Mouse (Mus musculus) CH12.LX (cell line): ENCODE data around the gene Gusb. TPM values are rescaled to one million over a fixed set of nuclear protein-coding genes. Genes with fewer than 3 reads are reported as not detected.

Experiments used
- DNase-seq: peaks from one replicate; pipeline ENCODE4 v3.0.0-alpha.2; 2013; ENCODE audit errors: extremely low read depth
- H3K27ac ChIP-seq: 2 replicates; pipeline ENCODE4 v1.5.1; 2012; ENCODE audit warnings: low read depth, mild to moderate bottlenecking, control low read depth, moderate library complexity; ENCODE audit not compliant: insufficient read depth
- H3K27me3 ChIP-seq: replicated peaks from 2 replicates; pipeline ENCODE3; 2012; ENCODE audit warnings: inconsistent platforms
- H3K36me3 ChIP-seq, 2 experiments: replicated peaks in 1 of 2; 2 replicates each; pipeline versions ENCODE3 to v1.6.1; 2012; ENCODE audit warnings: inconsistent platforms in 1 of 2, low read length in 1 of 2, mild to moderate bottlenecking in 1 of 2, mixed read lengths in 1 of 2, moderate library complexity in 1 of 2; ENCODE audit not compliant: control insufficient read depth in 1 of 2, insufficient read depth in 1 of 2
- H3K4me1 ChIP-seq, 2 experiments: 2 replicates each; pipeline ENCODE4 v1.6.1; 2012; ENCODE audit warnings: inconsistent platforms in 1 of 2, moderate library complexity in 1 of 2; ENCODE audit not compliant: insufficient read depth in 2 of 2, control insufficient read depth in 1 of 2
- H3K4me2 ChIP-seq: 2 replicates; pipeline ENCODE4 v1.6.1; 2012; ENCODE audit warnings: low read depth, mild to moderate bottlenecking, control low read depth; ENCODE audit not compliant: poor library complexity, insufficient read depth, severe bottlenecking
- H3K4me3 ChIP-seq, 3 experiments: fragments of 150-350 bp in 1 of 3; sonication (generic) in 1 of 3; replicated peaks in 1 of 3; 2 replicates each; pipeline versions ENCODE3 to v1.5.1; 2011 to 2012; ENCODE audit warnings: low read depth in 2 of 3, low read length in 2 of 3, mild to moderate bottlenecking in 2 of 3, moderate library complexity in 2 of 3, control low read depth in 1 of 3, improper control_type of control experiment in 1 of 3, inconsistent platforms in 1 of 3, mixed read lengths in 1 of 3; ENCODE audit not compliant: poor library complexity in 1 of 3
- H3K79me2 ChIP-seq: replicated peaks from 2 replicates; pipeline ENCODE4 v1.6.1; 2012; ENCODE audit warnings: mild to moderate bottlenecking, moderate library complexity; ENCODE audit not compliant: control insufficient read depth, poor library complexity, insufficient read depth, severe bottlenecking; ENCODE audit errors: extremely low read depth
- H3K9ac ChIP-seq: 2 replicates; pipeline ENCODE4 v1.6.1; 2012; ENCODE audit warnings: low read depth, mild to moderate bottlenecking, control low read depth, moderate library complexity; ENCODE audit not compliant: insufficient read depth
- H3K9me3 ChIP-seq: replicated peaks from 2 replicates; pipeline ENCODE3; 2012; ENCODE audit warnings: low read length, inconsistent platforms, mixed read lengths
- BHLHE40 ChIP-seq: IDR thresholded peaks from 2 replicates; pipeline ENCODE4 v1.6.1; 2011; ENCODE audit warnings: mild to moderate bottlenecking, low read depth, low read length, improper control_type of control experiment
- CHD1 ChIP-seq: IDR thresholded peaks from 2 replicates; pipeline ENCODE4 v1.6.1; 2012; ENCODE audit warnings: low read depth, low read length, improper control_type of control experiment, inconsistent platforms
- CHD2 ChIP-seq: IDR thresholded peaks from 2 replicates; pipeline ENCODE4 v1.6.1; 2011; ENCODE audit warnings: low read length, improper control_type of control experiment
- CTCF ChIP-seq, 2 experiments: IDR thresholded peaks in 1 of 2; conservative IDR thresholded peaks in 1 of 2; 2 replicates each; pipeline ENCODE4 v1.5.1; 2011 to 2012; ENCODE audit warnings: low read depth in 2 of 2, low read length in 2 of 2, improper control_type of control experiment in 1 of 2, inconsistent platforms in 1 of 2, mild to moderate bottlenecking in 1 of 2, moderate library complexity in 1 of 2
- E2F4 ChIP-seq: IDR thresholded peaks from 2 replicates; pipeline ENCODE4 v1.6.1; 2011; ENCODE audit warnings: low read depth, low read length, improper control_type of control experiment; ENCODE audit not compliant: insufficient replicate concordance
- ELF1 ChIP-seq: IDR thresholded peaks from 2 replicates; pipeline ENCODE4 v1.6.1; 2014; ENCODE audit warnings: low read depth, mild to moderate bottlenecking, inconsistent platforms, low read length, improper control_type of control experiment
- EP300 ChIP-seq: IDR thresholded peaks from 2 replicates; pipeline ENCODE4 v1.6.1; 2011; ENCODE audit warnings: low read length, improper control_type of control experiment
- HCFC1 ChIP-seq: IDR thresholded peaks from 2 replicates; pipeline ENCODE4 v1.6.1; 2012; ENCODE audit warnings: low read depth, mild to moderate bottlenecking, inconsistent platforms, low read length, improper control_type of control experiment
- IRF4 ChIP-seq: IDR thresholded peaks from 2 replicates; pipeline ENCODE4 v1.6.1; 2014; ENCODE audit warnings: low read depth, mild to moderate bottlenecking, inconsistent platforms, low read length, improper control_type of control experiment
- JUN ChIP-seq: IDR thresholded peaks from 2 replicates; pipeline ENCODE4 v1.6.1; 2011; ENCODE audit warnings: low read depth, mild to moderate bottlenecking, low read length, improper control_type of control experiment, moderate library complexity; ENCODE audit not compliant: insufficient read depth
- JUND ChIP-seq: conservative IDR thresholded peaks from 2 replicates; pipeline ENCODE4 v1.6.1; 2011; ENCODE audit warnings: low read depth, low read length, improper control_type of control experiment
- KAT2A ChIP-seq: IDR thresholded peaks from 2 replicates; pipeline ENCODE4 v1.6.1; 2012; ENCODE audit warnings: low read length, improper control_type of control experiment, inconsistent platforms; ENCODE audit not compliant: insufficient replicate concordance
- MAFK ChIP-seq: IDR thresholded peaks from 2 replicates; pipeline ENCODE4 v1.6.1; 2011; ENCODE audit warnings: low read length, improper control_type of control experiment; ENCODE audit not compliant: insufficient replicate concordance
- MAX ChIP-seq: IDR thresholded peaks from 2 replicates; pipeline ENCODE4 v1.6.1; 2011; ENCODE audit warnings: low read length, improper control_type of control experiment
- MAZ ChIP-seq: IDR thresholded peaks from 2 replicates; pipeline ENCODE4 v1.6.1; 2012; ENCODE audit warnings: low read depth, mild to moderate bottlenecking, inconsistent platforms, low read length, improper control_type of control experiment, moderate library complexity
- MEF2A ChIP-seq: IDR thresholded peaks from 2 replicates; pipeline ENCODE4 v1.6.1; 2014; ENCODE audit warnings: low read depth, mild to moderate bottlenecking, inconsistent platforms, low read length, improper control_type of control experiment, borderline replicate concordance
- MXI1 ChIP-seq: IDR thresholded peaks from 2 replicates; pipeline ENCODE4 v1.6.1; 2011; ENCODE audit warnings: mild to moderate bottlenecking, low read depth, low read length, improper control_type of control experiment
- MYC ChIP-seq: IDR thresholded peaks from 2 replicates; pipeline ENCODE4 v1.6.1; 2011; ENCODE audit warnings: low read depth, mild to moderate bottlenecking, improper control_type of control experiment, low read length
- NELFE ChIP-seq: IDR thresholded peaks from 2 replicates; pipeline ENCODE4 v1.6.1; 2011; ENCODE audit warnings: low read depth, low read length, improper control_type of control experiment
- NRF1 ChIP-seq: IDR thresholded peaks from 2 replicates; pipeline ENCODE4 v1.6.1; 2014; ENCODE audit warnings: low read depth, mild to moderate bottlenecking, inconsistent platforms, low read length, improper control_type of control experiment, moderate library complexity
- PAX5 ChIP-seq: IDR thresholded peaks from 2 replicates; pipeline ENCODE4 v1.6.1; 2012; ENCODE audit warnings: low read length, inconsistent platforms, mixed read lengths
- POLR2A ChIP-seq: IDR thresholded peaks from 2 replicates; pipeline ENCODE4 v1.6.1; 2011; ENCODE audit warnings: low read depth, mild to moderate bottlenecking, improper control_type of control experiment, low read length
- POLR2AphosphoS2 ChIP-seq: IDR thresholded peaks from 2 replicates; pipeline ENCODE4 v1.6.1; 2011; ENCODE audit warnings: low read depth, low read length, improper control_type of control experiment
- RAD21 ChIP-seq: IDR thresholded peaks from 2 replicates; pipeline ENCODE4 v1.6.1; 2011; ENCODE audit warnings: low read depth, mild to moderate bottlenecking, low read length, improper control_type of control experiment, moderate library complexity
- RCOR1 ChIP-seq: conservative IDR thresholded peaks from 2 replicates; pipeline ENCODE4 v1.6.1; 2012; ENCODE audit warnings: low read depth, mild to moderate bottlenecking, inconsistent platforms, low read length, improper control_type of control experiment
- SIN3A ChIP-seq: IDR thresholded peaks from 2 replicates; pipeline ENCODE4 v1.6.1; 2012; ENCODE audit warnings: low read length, improper control_type of control experiment, inconsistent platforms
- SMC3 ChIP-seq: IDR thresholded peaks from 2 replicates; pipeline ENCODE4 v1.6.1; 2011; ENCODE audit warnings: low read depth, low read length, improper control_type of control experiment
- TBP ChIP-seq: conservative IDR thresholded peaks from 2 replicates; pipeline ENCODE4 v1.6.1; 2011; ENCODE audit warnings: low read depth, low read length, improper control_type of control experiment
- TCF12 ChIP-seq: IDR thresholded peaks from 2 replicates; pipeline ENCODE4 v1.6.1; 2014; ENCODE audit warnings: low read depth, mild to moderate bottlenecking, inconsistent platforms, low read length, improper control_type of control experiment
- USF2 ChIP-seq: conservative IDR thresholded peaks from 2 replicates; pipeline ENCODE4 v1.6.1; 2011; ENCODE audit warnings: low read depth, low read length, improper control_type of control experiment
- ZKSCAN1 ChIP-seq: IDR thresholded peaks from 2 replicates; pipeline ENCODE4 v1.6.1; 2012; ENCODE audit warnings: low read depth, inconsistent platforms, low read length, improper control_type of control experiment, borderline replicate concordance
- ZMIZ1 ChIP-seq: IDR thresholded peaks from 2 replicates; pipeline ENCODE4 v1.6.1; 2012; ENCODE audit warnings: low read depth, mild to moderate bottlenecking, inconsistent platforms, low read length, improper control_type of control experiment
- ZNF384 ChIP-seq: IDR thresholded peaks from 2 replicates; pipeline ENCODE4 v1.6.1; 2012; ENCODE audit warnings: low read depth, low read length, improper control_type of control experiment, inconsistent platforms
- dilution Hi-C: fragments of 300-500 bp; cut with MboI; formaldehyde crosslinking; loops from 2 replicates; pipeline ENCODE4 v1.14.3; 2020; ENCODE audit warnings: low sequenced_read_pairs; ENCODE audit not compliant: extremely low pct_unique_long_range_greater_than_20kb, extremely low pct_ligation_motif_present
- in situ Hi-C: fragments of 300-500 bp; cut with MboI; formaldehyde crosslinking; loops from 3 replicates; pipeline ENCODE4 v1.14.3; 2019; ENCODE audit warnings: low sequenced_read_pairs, low pct_ligation_motif_present, low pct_unique_long_range_greater_than_20kb, mixed read lengths
- polyA plus RNA-seq: library from polyadenylated mRNA; unstranded; fragments of >175 nt; gene quantifications from 2 replicates; pipeline ENCODE4 v1.2.1, GENCODE M21; 2012; ENCODE audit warnings: low read depth; ENCODE audit not compliant: insufficient read length
- total RNA-seq, 2 experiments: library from RNA; depleted of rRNA; stranded (reverse); fragments of 300-350 nt in 1 of 2; fragments of >200 nt in 1 of 2; gene quantifications; 2 replicates each; pipeline ENCODE4 v1.2.3; 2012 to 2014

Gene Gusb
- total and polyA plus RNA-seq, 3 experiments, result 73.4 to 210 (median 187) TPM

DNA sequence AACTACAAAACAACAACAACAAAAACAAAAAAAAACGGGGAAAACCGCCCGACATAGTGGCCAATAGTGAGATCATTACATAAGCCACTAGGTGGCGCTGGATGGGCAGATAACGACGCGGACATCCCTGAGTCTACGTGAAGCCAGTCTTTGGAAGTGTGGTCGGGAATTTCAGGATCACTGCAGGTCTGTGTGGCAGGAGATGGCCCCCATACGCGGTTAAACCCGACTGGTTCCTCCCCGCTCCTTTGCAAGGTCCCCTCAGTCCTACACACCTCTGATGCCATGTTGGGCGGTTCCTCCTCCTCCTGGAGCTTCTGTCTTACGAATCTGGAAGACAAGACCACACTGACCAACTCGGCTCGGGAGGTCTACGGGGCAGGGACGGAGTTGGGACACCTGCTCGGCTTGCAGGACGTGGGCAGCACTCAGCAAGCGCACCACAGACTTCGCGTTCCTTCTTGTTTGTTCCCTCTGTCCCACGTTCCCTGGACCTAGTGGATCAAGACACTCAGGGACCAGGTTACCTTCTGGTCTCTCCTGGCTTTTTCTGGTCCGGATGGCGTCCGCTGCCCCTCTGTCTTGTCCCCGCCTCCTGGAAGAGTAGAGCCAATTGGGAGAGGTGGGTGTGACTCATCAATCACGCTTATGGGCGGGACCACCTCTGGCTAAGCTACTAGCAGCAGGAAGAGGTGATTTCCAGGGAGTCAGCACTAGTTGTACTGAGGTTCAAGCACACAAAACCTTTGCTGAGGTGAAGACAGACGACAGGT is 21.1 kb upstream of the Gusb start:
- in situ Hi-C loops, result no loop called here
- peak overlapping the region; percentile 84 for H3K27ac ChIP-seq
- peaks cover under 1 to 17% of the 10 kb centered on the region in 2 experiments for H3K36me3 ChIP-seq
- peak overlapping the region; percentile 76 for H3K4me2 ChIP-seq
- TF ChIP-seq E2F4 (no peak), NRF1 (peak; percentile 11; the same call in 1 of the 2 replicates), MAFK (0 out of 2 replicates have a peak, but pooled peaks have one; percentile 25), BHLHE40 (peak; percentile 85), MXI1 (peak; percentile 20), CHD1 (no peak), PAX5 (no peak), RCOR1 (0 out of 2 replicates have a peak, but pooled peaks have one; percentile 38), CTCF (conservative IDR thresholded peaks at IDR 0.05 in 1 of 2, IDR thresholded peaks at IDR 0.05 in 1 of 2; ENCODE audit: low read depth in 2 of 2, low read length in 2 of 2) (peak; percentile 78 to 79), SMC3 (peak; percentile 41), NELFE (peak; percentile 73), MAZ (no peak), POLR2AphosphoS2 (peak; percentile 80; the same call in 1 of the 2 replicates), JUN (peak; percentile 28; the same call in 1 of the 2 replicates), KAT2A (no peak), ZNF384 (peak; percentile 70), ZKSCAN1 (no peak), RAD21 (peak; percentile 46), CHD2 (no peak), POLR2A (peak; percentile 82), HCFC1 (peak; percentile 55; the same call in 1 of the 2 replicates), IRF4 (no peak; the same call in 1 of the 2 replicates), USF2 (no peak), TBP (peak; percentile 90), TCF12 (peak; percentile 75; the same call in 1 of the 2 replicates), ELF1 (peak; percentile 72), MYC (peak; percentile 13; the same call in 1 of the 2 replicates), MEF2A (peak; percentile 35; the same call in 1 of the 2 replicates), MAX (no peak; the same call in 1 of the 2 replicates), JUND (peak; percentile 30; the same call in 1 of the 2 replicates), SIN3A (peak; percentile 74), ZMIZ1 (peak; percentile 85), EP300 (peak; percentile 32; the same call in 1 of the 2 replicates)
- peak; percentile 95 for DNase-seq
- no peaks in the 10 kb centered on the region for H3K9me3 ChIP-seq
- peaks cover 22 to 48% of the 10 kb centered on the region in 2 experiments for H3K4me1 ChIP-seq
- peak overlapping the region; percentile 65 to 100 (median 99) for H3K4me3 ChIP-seq
- H3K27me3 ChIP-seq, result peaks cover 6% of the 10 kb centered on the region
- H3K9ac ChIP-seq, result peak overlapping the region; percentile 91
- dilution Hi-C loops, result no loop called here
- no peaks in the 10 kb centered on the region for H3K79me2 ChIP-seq
